21 mouse cellular contexts compared by ENCODE assay signal in the genomic region with DNA sequence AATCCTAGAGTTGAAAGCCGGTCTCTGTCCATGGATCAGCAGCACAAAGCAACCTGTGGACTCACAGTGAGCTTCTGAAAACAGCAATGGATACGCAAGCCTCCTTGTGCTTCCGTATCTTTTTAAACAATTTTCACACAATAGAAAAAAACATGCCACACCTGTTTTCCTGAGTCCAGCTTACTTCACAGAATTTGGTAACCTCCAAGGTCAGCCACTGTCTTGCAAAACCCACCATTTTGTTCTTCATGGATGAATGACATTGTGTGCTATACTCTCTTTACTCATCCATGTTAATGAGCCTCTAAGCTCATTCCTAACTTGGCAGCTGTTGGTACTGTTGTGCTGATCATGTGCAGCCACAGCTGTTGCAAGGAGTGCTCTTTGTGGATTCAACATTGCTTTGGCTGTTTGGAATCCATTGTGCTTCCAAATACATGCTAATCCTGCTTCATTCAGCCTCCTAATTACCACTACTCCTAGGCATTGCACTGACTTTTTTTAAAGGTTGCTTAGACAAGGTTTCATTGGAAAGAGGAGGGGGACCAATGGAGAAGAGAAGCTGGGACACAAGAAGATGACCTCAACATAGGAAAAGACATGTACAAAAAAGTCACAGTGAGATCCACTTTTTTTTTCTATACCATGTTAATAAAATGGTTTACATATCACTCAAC. TPM values are rescaled to one million over a fixed set of nuclear protein-coding genes. Genes with fewer than 3 reads are reported as not detected.
A peak's percentile ranks its signal among the peaks of the same experiment; 100 is the strongest.
DNase-seq lines count a peak whose midpoint lies in the region; ATAC-seq and TF ChIP-seq lines count a peak whose summit lies in the region.
"Had no signal": no experiment of that assay in that cellular context is flagged by ENCODE, and none has a peak within 500 bp of the region (broad histone marks: within the 10 kb centered on the region; RNA-seq: fewer than 3 reads in every experiment).

No protein-coding gene starts in this region.

- H3ac ChIP-seq in myocyte (ENCODE audit: control insufficient read depth, insufficient read length): no peak overlapping the region

- no peak for ATAC-seq in embryonic facial prominence, embryonic 14.5 days (ENCODE audit: low read depth)
- ATAC-seq in forebrain, embryonic 15.5 days (replicated peaks): peak; percentile 58
- no peak for ATAC-seq in lung, postnatal 0 days
- ATAC-seq in CD4-positive, CD25-positive, alpha-beta regulatory T cell, adult 4 months: no peak
- ATAC-seq: hindbrain, embryonic 16.5 days; intestine, postnatal 0 days had no signal

- WGBS in embryonic facial prominence, embryonic 14.5 days: 87% methylated on average over 3 of the region's 3 CpGs
- whole genome bisulfite sequencing in embryonic facial prominence, embryonic 10.5 days: 95% methylated on average over 3 of the region's 3 CpGs
- WGBS in forebrain, embryonic 15.5 days: 71% methylated on average over 3 of the region's 3 CpGs
- 93% methylated on average over 3 of the region's 3 CpGs for WGBS in lung, postnatal 0 days

- DNase-seq in embryonic facial prominence, embryonic 14.5 days (ENCODE audit: low spot score): peak; percentile 41
- no peak for DNase-seq in embryonic facial prominence, embryonic 10.5 days (ENCODE audit: low spot score)
- DNase-seq in R1 (ENCODE audit: low read depth, low spot score): peak; percentile 99
- no peak for DNase-seq in lung, postnatal 0 days (ENCODE audit: low spot score)
- DNase-seq in urinary bladder, adult 18-20 months (ENCODE audit: low spot score in 2 of 2): no peak
- DNase-seq: adrenal gland, adult 2 months; cerebellum, adult 18-20 months; gastrocnemius, postnatal 25 days; heart, postnatal 14 days; left cerebral cortex, postnatal 4 days; lung, adult 2 months; thymus, postnatal 36 days had no signal

- peaks cover 21% of the 10 kb centered on the region; the same call in 1 of the 2 replicates for H3K36me3 ChIP-seq in embryonic facial prominence, embryonic 14.5 days (ENCODE audit: control insufficient read depth, insufficient read depth, low read length)
- H3K36me3 ChIP-seq in embryonic facial prominence, embryonic 10.5 days (replicated peaks): peaks cover 14% of the 10 kb centered on the region
- H3K36me3 ChIP-seq in forebrain, embryonic 15.5 days: peaks cover 62% of the 10 kb centered on the region
- H3K36me3 ChIP-seq in myocyte (ENCODE audit: control insufficient read depth, insufficient read depth): no peaks in the 10 kb centered on the region
- H3K36me3 ChIP-seq in lung, postnatal 0 days (ENCODE audit: insufficient read depth, low read length): no peaks in the 10 kb centered on the region

- no peak overlapping the region for H3K4me3 ChIP-seq in embryonic facial prominence, embryonic 14.5 days (ENCODE audit: low read depth, low read length)
- H3K4me3 ChIP-seq in embryonic facial prominence, embryonic 10.5 days: no peak overlapping the region
- no peak overlapping the region for H3K4me3 ChIP-seq in forebrain, embryonic 15.5 days
- no peak overlapping the region for H3K4me3 ChIP-seq in myocyte
- no peak overlapping the region for H3K4me3 ChIP-seq in lung, postnatal 0 days (ENCODE audit: low read depth, low read length)
- H3K4me3 ChIP-seq: heart, embryonic 10.5 days; layer of hippocampus, adult 2 months; neural tube, embryonic 13.5 days had no signal

- TF ChIP-seq EP300 in lung, postnatal 0 days (IDR thresholded peaks at IDR 0.05): no peak

- no peak for TF ChIP-seq POLR2A in myocyte (IDR thresholded peaks at IDR 0.05; ENCODE audit: insufficient read length, low read depth)

- TF ChIP-seq CTCF in lung, postnatal 0 days (IDR thresholded peaks at IDR 0.05): no peak

- H3K79me2 ChIP-seq in myocyte (ENCODE audit: control insufficient read depth, insufficient read depth): no peaks in the 10 kb centered on the region

- H3K9me3 ChIP-seq in embryonic facial prominence, embryonic 14.5 days (ENCODE audit: control insufficient read depth, low read length): no peaks in the 10 kb centered on the region
- H3K9me3 ChIP-seq in embryonic facial prominence, embryonic 10.5 days: no peaks in the 10 kb centered on the region
- no peaks in the 10 kb centered on the region for H3K9me3 ChIP-seq in forebrain, embryonic 15.5 days
- no peaks in the 10 kb centered on the region for H3K9me3 ChIP-seq in lung, postnatal 0 days (ENCODE audit: low read length)
- H3K9me3 ChIP-seq: heart, embryonic 10.5 days; neural tube, embryonic 13.5 days had no signal

- H3K4me1 ChIP-seq in embryonic facial prominence, embryonic 14.5 days (ENCODE audit: control insufficient read depth, insufficient read depth, low read length): no peaks in the 10 kb centered on the region
- no peaks in the 10 kb centered on the region for H3K4me1 ChIP-seq in embryonic facial prominence, embryonic 10.5 days
- no peaks in the 10 kb centered on the region for H3K4me1 ChIP-seq in forebrain, embryonic 15.5 days
- H3K4me1 ChIP-seq in lung, postnatal 0 days (ENCODE audit: insufficient read depth, low read depth, low read length): no peaks in the 10 kb centered on the region
- H3K4me1 ChIP-seq: heart, embryonic 10.5 days; neural tube, embryonic 13.5 days had no signal

- H3K4me2 ChIP-seq in embryonic facial prominence, embryonic 14.5 days (ENCODE audit: low read depth, low read length): no peak overlapping the region
- no peak overlapping the region for H3K4me2 ChIP-seq in forebrain, embryonic 15.5 days (replicated peaks)
- H3K4me2 ChIP-seq in myocyte (ENCODE audit: low read depth): no peak overlapping the region
- H3K4me2 ChIP-seq in lung, postnatal 0 days (replicated peaks; ENCODE audit: low read depth, low read length): no peak overlapping the region
- H3K4me2 ChIP-seq: neural tube, embryonic 13.5 days had no signal

- H3K27me3 ChIP-seq in embryonic facial prominence, embryonic 14.5 days (replicated peaks; ENCODE audit: control insufficient read depth, insufficient read depth, low read length): no peaks in the 10 kb centered on the region
- H3K27me3 ChIP-seq in embryonic facial prominence, embryonic 10.5 days (replicated peaks; ENCODE audit: low read depth, poor library complexity, severe bottlenecking): no peaks in the 10 kb centered on the region
- no peaks in the 10 kb centered on the region for H3K27me3 ChIP-seq in forebrain, embryonic 15.5 days
- no peaks in the 10 kb centered on the region for H3K27me3 ChIP-seq in myocyte (ENCODE audit: control insufficient read depth, insufficient read depth, insufficient read length)
- H3K27me3 ChIP-seq in lung, postnatal 0 days (replicated peaks; ENCODE audit: insufficient read depth, low read length): no peaks in the 10 kb centered on the region
- H3K27me3 ChIP-seq: neural tube, embryonic 13.5 days had no signal

- no peak overlapping the region for H3K27ac ChIP-seq in embryonic facial prominence, embryonic 14.5 days (replicated peaks; ENCODE audit: low read depth, low read length)
- no peak overlapping the region for H3K27ac ChIP-seq in embryonic facial prominence, embryonic 10.5 days (replicated peaks)
- no peak overlapping the region for H3K27ac ChIP-seq in forebrain, embryonic 15.5 days (replicated peaks)
- H3K27ac ChIP-seq in lung, postnatal 0 days (ENCODE audit: low read length): no peak overlapping the region
- H3K27ac ChIP-seq: heart, embryonic 10.5 days; layer of hippocampus, adult 2 months; macrophage; neural tube, embryonic 13.5 days had no signal

- no peak overlapping the region for H3K9ac ChIP-seq in embryonic facial prominence, embryonic 14.5 days (ENCODE audit: low read depth, low read length)
- H3K9ac ChIP-seq in forebrain, embryonic 15.5 days (replicated peaks): no peak overlapping the region
- H3K9ac ChIP-seq in lung, postnatal 0 days (replicated peaks; ENCODE audit: low read depth): no peak overlapping the region
- H3K9ac ChIP-seq: neural tube, embryonic 13.5 days had no signal

TF ChIP-seq in myocyte, 11 proteins besides CTCF, POLR2A, EP300 and RAD21:
- TF ChIP-seq MYOD1 (IDR thresholded peaks at IDR 0.05; ENCODE audit: control insufficient read depth in 1 of 3, insufficient read length in 2 of 3, low read depth in 2 of 3) (peak in 2 of 3 experiments; percentile 76 to 78), TCF12 (IDR thresholded peaks at IDR 0.05; ENCODE audit: insufficient read depth, poor library complexity, severe bottlenecking) (peak; percentile 53), MYOG (IDR thresholded peaks at IDR 0.05; ENCODE audit: control insufficient read depth in 1 of 3, insufficient read depth in 1 of 3, insufficient read length in 2 of 3, low read depth in 2 of 3) (peak in 2 of 3 experiments; percentile 56 to 64), SRF (IDR thresholded peaks at IDR 0.05; ENCODE audit: control insufficient read depth, insufficient read length, low read depth) (no peak)

RNA-seq across cellular contexts. Expression of a gene that starts 46.1 kb away (rescaled TPM):
- 21.2 and 23.5 TPM in 2 replicates for polyA plus RNA-seq in embryonic facial prominence, embryonic 14.5 days (2014; fragmentation: Nextera tagmentation; extraction: Ambion mirVana)
- polyA plus RNA-seq in embryonic facial prominence, embryonic 10.5 days (2016; fragmentation: Nextera tagmentation; extraction: Ambion mirVana): 35.2 and 35.5 TPM in 2 replicates
- polyA plus RNA-seq in forebrain, embryonic 15.5 days (2015; fragmentation: Nextera tagmentation; extraction: Ambion mirVana): 23.8 and 24.3 TPM in 2 replicates
- polyA plus RNA-seq in myocyte (2012; fragmentation: generic; extraction: Trizol): 6.0 TPM
- 10.2 and 10.9 TPM in 2 replicates for polyA plus RNA-seq in lung, postnatal 0 days (2015; fragmentation: Nextera tagmentation; extraction: Ambion mirVana)
- polyA plus RNA-seq in CD4-positive, CD25-positive, alpha-beta regulatory T cell, adult 4 months (2017; shearing (Covaris generic)): 10 to 100 TPM; 21.5 to 24.9 TPM

Comparison
In these comparisons a context has a peak if more than half of its experiments do, and no peak if none do; other contexts are left out.
1. DNase-seq: peak in embryonic facial prominence, embryonic 14.5 days (single experiment) and R1 (single experiment); none in embryonic facial prominence, embryonic 10.5 days (single experiment), lung, postnatal 0 days (single experiment) and urinary bladder, adult 18-20 months (0 of 2).